Mouse (Mus musculus) frontal cortex, adult 2 months (tissue): ENCODE results near the gene Gm10295. TPM values are rescaled to one million over a fixed set of nuclear protein-coding genes. Genes with fewer than 3 reads are reported as not detected.

Experiments used
- DNase-seq, 2 experiments: peaks; one replicate each; pipeline ENCODE4 v3.0.0; 2022; ENCODE audit warnings: low spot score in 1 of 2; ENCODE audit errors: extremely low spot score in 1 of 2
- polyA plus RNA-seq: library from polyadenylated mRNA; depleted of rRNA; stranded (reverse); fragments of >200 nt; gene quantifications from 2 replicates; pipeline ENCODE4 v1.2.3, GENCODE M21; 2012; rRNA removed

Gene Gm10295
- not detected in 2 replicates for polyA plus RNA-seq

GRCm38 (mm10) chr7:71351364-71351763, at the start of gene Gm10295:
Gm10295 (minus strand) TSS chr7:71351485.
- no peak for DNase-seq

- DNase-seq = no peak
These were observed 49.7 kb upstream of the Gm10295 start for GRCm38 (mm10) chr7:71401032-71401431.

GRCm38 (mm10) chr7:71399891-71400632, 48.8 kb upstream of the Gm10295 start:
- no peak for DNase-seq

- DNase-seq = no peak
These were observed 47.9 kb upstream of the Gm10295 start for GRCm38 (mm10) chr7:71398959-71399756.

GRCm38 (mm10) chr7:71398389-71398788, 47.1 kb upstream of the Gm10295 start:
- no peak for DNase-seq

- no peak for DNase-seq
These were observed 41.6 kb upstream of the Gm10295 start for GRCm38 (mm10) chr7:71392795-71393341.

- DNase-seq = no peak
These were observed 40.0 kb upstream of the Gm10295 start for GRCm38 (mm10) chr7:71391333-71391732.

- no peak for DNase-seq
These were observed 39.0 kb upstream of the Gm10295 start for GRCm38 (mm10) chr7:71390291-71390690.

GRCm38 (mm10) chr7:71386050-71386449, 34.8 kb upstream of the Gm10295 start:
- DNase-seq = no peak

GRCm38 (mm10) chr7:71384921-71385320, 33.6 kb upstream of the Gm10295 start:
- DNase-seq = no peak

GRCm38 (mm10) chr7:71383341-71384130, 32.3 kb upstream of the Gm10295 start:
- peak in 1 of 2 experiments; percentile 20 for DNase-seq

- no peak for DNase-seq
These were observed 28.8 kb upstream of the Gm10295 start for GRCm38 (mm10) chr7:71379826-71380825.

- peak in 1 of 2 experiments; percentile 57 for DNase-seq
These were observed 27.8 kb upstream of the Gm10295 start for GRCm38 (mm10) chr7:71378812-71379760.

GRCm38 (mm10) chr7:71377983-71378382, 26.7 kb upstream of the Gm10295 start:
- no peak for DNase-seq

- DNase-seq = peak in 1 of 2 experiments; percentile 1
These were observed 22.8 kb upstream of the Gm10295 start for GRCm38 (mm10) chr7:71374059-71374458.

- no peak for DNase-seq
These were observed 20.6 kb upstream of the Gm10295 start for GRCm38 (mm10) chr7:71371916-71372315.

GRCm38 (mm10) chr7:71370746-71371145, 19.5 kb upstream of the Gm10295 start:
- no peak for DNase-seq

- DNase-seq = no peak
These were observed 18.8 kb upstream of the Gm10295 start for GRCm38 (mm10) chr7:71370128-71370527.
